ENCODE assay signal across 8 mouse cellular contexts in the genomic region with DNA sequence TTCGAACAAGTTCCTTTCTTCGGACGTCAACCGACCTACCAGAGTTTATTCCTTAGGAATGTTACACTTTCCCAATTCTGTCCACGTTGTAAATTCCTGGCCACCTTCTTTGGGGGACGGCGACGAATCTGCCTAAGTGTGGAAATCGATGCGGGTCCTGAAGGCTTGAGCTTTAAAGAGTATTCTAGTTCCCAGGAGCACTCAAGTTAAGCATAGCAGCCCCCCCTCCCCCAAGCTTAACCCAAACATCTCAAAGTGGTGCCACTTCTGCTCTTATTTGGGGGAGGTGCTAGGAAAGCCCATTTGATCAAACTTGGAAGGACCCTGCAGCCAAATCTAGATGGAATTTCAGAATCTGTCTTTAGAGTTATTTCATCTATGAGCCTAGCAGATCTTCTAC. TPM values are rescaled to one million over a fixed set of nuclear protein-coding genes. Genes with fewer than 3 reads are reported as not detected.
DNase-seq lines count a peak whose midpoint lies in the region; ATAC-seq lines count a peak whose summit lies in the region.

No protein-coding gene starts in this region.

- no peak overlapping the region for H3K27ac ChIP-seq in limb, embryonic 12.5 days
- H3K27ac ChIP-seq in stomach, embryonic 15.5 days = no peak overlapping the region

- no peaks in the 10 kb centered on the region for H3K36me3 ChIP-seq in megakaryocyte, embryonic 14.5 days (replicated peaks; ENCODE audit: low read length)
- no peaks in the 10 kb centered on the region for H3K36me3 ChIP-seq in limb, embryonic 12.5 days
- H3K36me3 ChIP-seq in stomach, embryonic 15.5 days = no peaks in the 10 kb centered on the region

- H3K9me3 ChIP-seq in megakaryocyte, embryonic 14.5 days = peaks cover 8% of the 10 kb centered on the region
- H3K9me3 ChIP-seq in limb, embryonic 12.5 days = peaks cover 4% of the 10 kb centered on the region; the same call in 1 of the 2 replicates
- H3K9me3 ChIP-seq in stomach, embryonic 15.5 days = no peaks in the 10 kb centered on the region

- H3K9ac ChIP-seq in limb, embryonic 12.5 days (replicated peaks) = no peak overlapping the region
- no peak overlapping the region for H3K9ac ChIP-seq in stomach, embryonic 15.5 days

- H3K4me1 ChIP-seq in megakaryocyte, embryonic 14.5 days = peaks cover 57% of the 10 kb centered on the region
- peaks cover 51% of the 10 kb centered on the region for H3K4me1 ChIP-seq in limb, embryonic 12.5 days (replicated peaks)
- H3K4me1 ChIP-seq in stomach, embryonic 15.5 days = peaks cover 41% of the 10 kb centered on the region

- peaks cover 99% of the 10 kb centered on the region for H3K27me3 ChIP-seq in megakaryocyte, embryonic 14.5 days (replicated peaks)
- H3K27me3 ChIP-seq in limb, embryonic 12.5 days = peaks cover 100% of the 10 kb centered on the region
- peaks cover 98% of the 10 kb centered on the region for H3K27me3 ChIP-seq in stomach, embryonic 15.5 days (replicated peaks)

- peak overlapping the region; percentile 88 for H3K4me3 ChIP-seq in megakaryocyte, embryonic 14.5 days (replicated peaks)
- H3K4me3 ChIP-seq in limb, embryonic 12.5 days (replicated peaks) = peak overlapping the region; percentile 49
- peak overlapping the region; percentile 41; the same call in 1 of the 2 replicates for H3K4me3 ChIP-seq in stomach, embryonic 15.5 days (replicated peaks)

- peak; percentile 34 to 50 for DNase-seq in cerebellum, postnatal 10 days
- no peak for DNase-seq in cerebellum, adult 9-11 months
- DNase-seq in ovary, postnatal 36 days (ENCODE audit: low spot score) = no peak
- DNase-seq in thymus, postnatal 4 days = no peak

- WGBS in limb, embryonic 12.5 days = 1% methylated on average over 10 of the region's 10 CpGs
- 2% methylated on average over 10 of the region's 10 CpGs for WGBS in stomach, embryonic 15.5 days

- H3K4me2 ChIP-seq in limb, embryonic 12.5 days = peak overlapping the region; percentile 89
- H3K4me2 ChIP-seq in stomach, embryonic 15.5 days = peak overlapping the region; percentile 85

- no peak for ATAC-seq in megakaryocyte, adult 5-6 weeks (ENCODE audit: poor library complexity, severe bottlenecking)
- no peak for ATAC-seq in limb, embryonic 12.5 days (ENCODE audit: insufficient number of reproducible peaks, insufficient read depth, low FRiP score, low TSS enrichment, low read depth)
- ATAC-seq in stomach, embryonic 15.5 days (ENCODE audit: insufficient read depth, low FRiP score, low read depth) = no peak

RNA-seq across cellular contexts. Expression of gene Lhx1, which starts 1.1 kb away (rescaled TPM):
- polyA plus RNA-seq in megakaryocyte, embryonic 14.5 days (2012; ENCODE audit: insufficient read depth, low replicate concordance) = not detected in 2 replicates
- 0.31 and 0.73 TPM in 2 replicates for total RNA-seq in megakaryocyte, adult 5-6 weeks (2015)
- total RNA-seq in megakaryocyte, adult 5-6 weeks (2017) = 0.53 TPM in 1 of 2 replicates, not detected in the other
- 0.09 TPM in 1 of 2 replicates, not detected in the other for polyA plus RNA-seq in limb, embryonic 12.5 days (2016; fragmentation: Nextera tagmentation; extraction: Ambion mirVana)
- polyA plus RNA-seq in stomach, embryonic 15.5 days (2015; fragmentation: Nextera tagmentation; extraction: Ambion mirVana) = 0.40 and 0.42 TPM in 2 replicates

RNA-seq across cellular contexts. Expression of gene Aatf, which starts 13.1 kb away (rescaled TPM):
- 2.5 and 13.5 TPM in 2 replicates for polyA plus RNA-seq in megakaryocyte, embryonic 14.5 days (2012; ENCODE audit: insufficient read depth, low replicate concordance)
- 24.1 and 33.3 TPM in 2 replicates for total RNA-seq in megakaryocyte, adult 5-6 weeks (2015)
- 38.2 and 48.5 TPM in 2 replicates for total RNA-seq in megakaryocyte, adult 5-6 weeks (2017)
- 46.7 and 54.5 TPM in 2 replicates for polyA plus RNA-seq in limb, embryonic 12.5 days (2016; fragmentation: Nextera tagmentation; extraction: Ambion mirVana)
- 50.4 and 60.4 TPM in 2 replicates for polyA plus RNA-seq in stomach, embryonic 15.5 days (2015; fragmentation: Nextera tagmentation; extraction: Ambion mirVana)

Comparison
In these comparisons a context has a peak if more than half of its experiments do, and no peak if none do; other contexts are left out.
1. DNase-seq: peak in cerebellum, postnatal 10 days (2 of 2); none in cerebellum, adult 9-11 months (single experiment), ovary, postnatal 36 days (single experiment) and thymus, postnatal 4 days (single experiment).
2. Peak in every context shown above with its lines, with median percentiles within 50 percentile points of each other: H3K4me3 ChIP-seq.